Mouse (Mus musculus) heart, embryonic 12.5 days (tissue): ENCODE data around the gene Lamp2. TPM values are rescaled to one million over a fixed set of nuclear protein-coding genes. Genes with fewer than 3 reads are reported as not detected.
"Not testable (repeated sequence)": the region's sequence is repeated elsewhere in the genome, so short reads cannot be mapped to it uniquely, and the experiment has no call there.

Experiments
- ATAC-seq: fragments of 200-750 bp; cut with Nextera tagmentation; 2 replicates; pipeline ENCODE4 v1.8.0; 2017; ENCODE audit warnings: moderate TSS enrichment, moderate library complexity; ENCODE audit not compliant: insufficient number of reproducible peaks, low FRiP score
- H3K27ac ChIP-seq: fragments of 300-500 bp; sonication (generic); 2 replicates; pipeline ENCODE4 v1.5.1; 2016; ENCODE audit warnings: mild to moderate bottlenecking, moderate library complexity; ENCODE audit not compliant: poor library complexity, severe bottlenecking
- H3K27me3 ChIP-seq: fragments of 300-500 bp; sonication (generic); replicated peaks from 2 replicates; pipeline ENCODE4 v1.6.1; 2016; ENCODE audit warnings: mild to moderate bottlenecking, moderate library complexity
- H3K36me3 ChIP-seq: fragments of 300-500 bp; sonication (generic); 2 replicates; pipeline ENCODE4 v1.6.1; 2016; ENCODE audit warnings: mild to moderate bottlenecking, moderate library complexity
- H3K4me1 ChIP-seq: fragments of 300-500 bp; sonication (generic); replicated peaks from 2 replicates; pipeline ENCODE4 v1.6.1; 2016; ENCODE audit warnings: mild to moderate bottlenecking
- H3K4me2 ChIP-seq: fragments of 300-500 bp; sonication (generic); 2 replicates; pipeline ENCODE4 v1.6.1; 2016; ENCODE audit warnings: mild to moderate bottlenecking, moderate library complexity
- H3K4me3 ChIP-seq: fragments of 300-500 bp; sonication (generic); 2 replicates; pipeline ENCODE4 v1.5.1; 2016; ENCODE audit warnings: mild to moderate bottlenecking
- H3K9ac ChIP-seq: fragments of 300-500 bp; sonication (generic); 2 replicates; pipeline ENCODE4 v1.6.1; 2016; ENCODE audit warnings: mild to moderate bottlenecking, moderate library complexity
- H3K9me3 ChIP-seq: fragments of 300-500 bp; sonication (generic); replicated peaks from 2 replicates; pipeline ENCODE4 v1.6.1; 2016; ENCODE audit warnings: mild to moderate bottlenecking, moderate library complexity
- WGBS: fragments of 180-500 bp; shearing (Covaris S2); methylation state at CpG from one replicate; pipeline ENCODE4 v1.1.7; 2016; 5-methylcytosine and 5-hydroxymethylcytosine counted together
- polyA plus RNA-seq: library from polyadenylated mRNA; unstranded; fragments of >200 nt; fragmentation: Nextera tagmentation; extraction: Ambion mirVana; gene quantifications from 2 replicates; pipeline ENCODE4 v1.2.1, GENCODE M21; 2016

The Lamp2 gene
- polyA plus RNA-seq, result 149 and 153 TPM in 2 replicates

DNA sequence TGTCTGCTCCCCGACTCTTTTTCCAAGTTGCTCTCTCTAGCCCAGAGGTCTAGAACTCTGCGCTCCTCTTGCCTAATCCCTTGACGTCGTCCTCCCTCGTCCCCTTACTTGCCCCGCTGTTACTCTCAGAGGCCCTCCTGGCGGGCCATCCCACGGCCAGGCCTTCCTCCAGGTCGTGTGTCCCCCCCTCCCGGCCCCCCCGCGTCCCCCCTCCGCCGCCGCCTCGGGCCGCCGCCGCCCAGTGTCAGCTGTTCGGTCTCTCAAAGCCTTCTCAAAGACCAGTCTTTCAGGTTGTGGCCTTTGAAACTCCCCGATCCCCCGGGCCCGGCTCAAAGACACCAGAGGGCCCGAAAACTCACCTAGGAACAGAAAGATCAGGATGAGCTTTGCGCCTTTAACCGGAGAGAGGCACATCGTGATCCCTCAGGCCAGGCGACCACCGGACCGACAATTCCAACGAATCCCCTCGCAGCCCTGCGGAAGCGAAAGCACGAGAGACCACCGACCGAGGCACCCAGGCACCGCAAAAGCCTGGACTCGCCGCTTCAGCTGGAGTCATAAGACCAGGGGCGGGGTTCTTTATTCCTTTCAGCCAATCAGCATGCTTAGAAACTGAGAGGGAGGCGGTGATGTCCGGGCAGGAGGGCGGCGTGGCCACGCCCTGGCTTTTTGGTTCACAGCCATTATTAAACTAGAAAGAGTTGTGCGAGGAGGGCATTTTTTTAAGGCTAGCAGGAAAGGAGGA is at the start of gene Lamp2:
TSS of gene Lamp2 (minus strand) at position 565 of the 745 bp plus-strand sequence.
- Histone ChIP-seq H3K27ac (peak within 1 kb of the TSS; percentile 89), H3K4me1 (0 out of 2 replicates have a peak, but pooled peaks cover 3% of the 10 kb centered on the region), H3K4me2 (peak within 1 kb of the TSS; percentile 73), H3K27me3 (no peaks in the 10 kb centered on the region), H3K9me3 (no peaks in the 10 kb centered on the region), H3K4me3 (peak within 1 kb of the TSS; percentile 73), H3K9ac (peak within 1 kb of the TSS; percentile 88), H3K36me3 (peaks cover 14% of the 10 kb centered on the region)
- WGBS, result 12% methylated on average over 47 of the region's 47 CpGs
- peak; percentile 93 for ATAC-seq

DNA sequence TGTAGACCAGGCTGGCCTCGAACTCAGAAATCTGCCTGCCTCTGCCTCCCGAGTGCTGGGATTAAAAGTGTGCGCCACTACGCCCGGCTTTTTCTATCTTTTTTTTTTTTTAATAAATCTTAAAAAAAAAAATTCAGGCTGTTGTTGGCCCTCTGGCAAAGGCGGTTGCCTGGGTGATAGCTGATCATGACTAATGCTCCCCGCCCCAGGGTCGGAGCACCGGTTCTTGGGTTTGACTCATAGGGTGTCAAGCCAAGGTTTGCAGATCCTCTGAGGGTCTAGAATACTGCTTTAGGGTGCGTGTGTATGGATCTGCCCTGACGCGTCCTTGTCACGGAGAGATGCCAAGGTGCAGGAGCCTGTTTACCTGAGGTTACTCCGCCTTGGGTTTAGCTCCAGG is 48.6 kb upstream of the Lamp2 start:
- 83% methylated on average over 14 of the region's 14 CpGs for WGBS
- no peak overlapping the region for H3K4me2 ChIP-seq
- no peak for ATAC-seq
- no peaks in the 10 kb centered on the region for H3K9me3 ChIP-seq
- H3K4me1 ChIP-seq, result no peaks in the 10 kb centered on the region
- H3K4me3 ChIP-seq, result no peak overlapping the region
- H3K27me3 ChIP-seq, result no peaks in the 10 kb centered on the region
- H3K27ac ChIP-seq, result no peak overlapping the region
- no peak overlapping the region for H3K9ac ChIP-seq
- H3K36me3 ChIP-seq, result no peaks in the 10 kb centered on the region

DNA sequence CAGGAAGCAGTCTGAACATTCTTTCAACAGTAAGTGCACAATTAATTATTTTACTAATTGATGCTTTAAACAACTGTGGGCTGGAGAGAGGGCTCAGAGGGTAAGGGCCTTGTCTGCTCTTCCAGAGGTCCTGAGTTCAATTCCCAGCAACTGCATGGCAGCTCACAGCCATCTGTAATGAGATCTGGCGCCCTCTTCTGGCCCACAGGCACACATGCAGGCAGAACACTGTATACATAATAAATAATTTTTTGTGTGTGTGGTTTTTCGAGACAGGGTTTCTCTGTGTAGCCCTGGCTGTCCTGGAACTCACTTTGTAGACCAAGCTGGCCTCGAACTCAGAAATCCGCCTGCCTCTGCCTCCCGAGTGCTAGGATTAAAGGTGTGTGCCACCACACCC is 45.9 kb upstream of the Lamp2 start:
- not testable (repeated sequence) for H3K36me3 ChIP-seq, H3K4me2 ChIP-seq, H3K9me3 ChIP-seq, H3K27me3 ChIP-seq, ATAC-seq, H3K9ac ChIP-seq, H3K4me3 ChIP-seq, H3K27ac ChIP-seq, H3K4me1 ChIP-seq
- WGBS, result 62% methylated on average over 5 of the region's 5 CpGs

DNA sequence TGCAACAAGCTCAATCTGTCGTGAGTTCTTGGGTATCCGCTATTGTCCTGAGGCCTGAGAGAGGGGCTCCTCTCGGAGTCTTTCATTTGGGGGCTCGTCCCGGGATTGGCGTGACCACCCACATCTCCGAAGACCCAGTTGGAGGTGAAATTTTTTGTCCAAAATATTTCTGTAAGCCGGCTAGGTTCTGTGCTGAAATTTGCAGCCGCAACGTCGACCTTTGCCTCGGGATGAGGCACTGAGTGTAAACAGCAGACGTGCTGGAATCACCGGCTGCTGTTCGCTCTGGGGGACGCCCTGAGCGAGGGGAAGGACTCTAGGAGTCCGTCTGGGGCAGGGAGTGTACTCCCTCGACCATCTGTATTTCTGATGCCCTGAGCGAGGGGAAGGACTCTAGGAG is 29.2 kb upstream of the Lamp2 start:
- Histone ChIP-seq H3K4me2 (peak overlapping the region; percentile 44), H3K4me3 (0 out of 2 replicates have a peak overlapping the region, but pooled peaks have one; percentile 9)
- not testable (repeated sequence) for H3K36me3 ChIP-seq, ATAC-seq, H3K9ac ChIP-seq, H3K9me3 ChIP-seq, H3K27ac ChIP-seq, H3K4me1 ChIP-seq, H3K27me3 ChIP-seq
- 26% methylated on average over 20 of the region's 20 CpGs for WGBS

DNA sequence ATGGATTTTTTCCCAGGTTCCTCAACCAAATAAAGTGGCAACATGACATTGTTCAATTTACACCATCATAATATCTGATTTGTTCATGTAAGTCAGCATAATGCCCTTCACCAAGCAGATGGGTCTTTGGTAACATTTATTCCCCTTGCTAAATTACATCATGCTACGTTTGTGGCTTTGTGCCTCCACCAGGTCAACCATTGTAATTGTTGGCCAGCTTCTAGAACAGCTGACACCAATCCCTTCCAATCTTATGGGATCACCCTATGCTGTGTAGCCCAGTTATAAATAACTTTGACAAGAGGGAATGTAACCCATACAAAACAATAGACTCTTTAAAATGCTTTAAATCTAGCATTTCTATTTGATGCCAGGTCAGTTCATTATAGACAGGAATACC is 22.3 kb upstream of the Lamp2 start:
- no peaks in the 10 kb centered on the region for H3K9me3 ChIP-seq
- no peak overlapping the region for H3K27ac ChIP-seq
- no peaks in the 10 kb centered on the region for H3K36me3 ChIP-seq
- 51% methylated on average over 1 of the region's 1 CpGs for WGBS
- no peaks in the 10 kb centered on the region for H3K4me1 ChIP-seq
- no peak overlapping the region for H3K4me2 ChIP-seq
- H3K27me3 ChIP-seq, result no peaks in the 10 kb centered on the region
- H3K9ac ChIP-seq, result no peak overlapping the region
- no peak for ATAC-seq
- H3K4me3 ChIP-seq, result no peak overlapping the region

DNA sequence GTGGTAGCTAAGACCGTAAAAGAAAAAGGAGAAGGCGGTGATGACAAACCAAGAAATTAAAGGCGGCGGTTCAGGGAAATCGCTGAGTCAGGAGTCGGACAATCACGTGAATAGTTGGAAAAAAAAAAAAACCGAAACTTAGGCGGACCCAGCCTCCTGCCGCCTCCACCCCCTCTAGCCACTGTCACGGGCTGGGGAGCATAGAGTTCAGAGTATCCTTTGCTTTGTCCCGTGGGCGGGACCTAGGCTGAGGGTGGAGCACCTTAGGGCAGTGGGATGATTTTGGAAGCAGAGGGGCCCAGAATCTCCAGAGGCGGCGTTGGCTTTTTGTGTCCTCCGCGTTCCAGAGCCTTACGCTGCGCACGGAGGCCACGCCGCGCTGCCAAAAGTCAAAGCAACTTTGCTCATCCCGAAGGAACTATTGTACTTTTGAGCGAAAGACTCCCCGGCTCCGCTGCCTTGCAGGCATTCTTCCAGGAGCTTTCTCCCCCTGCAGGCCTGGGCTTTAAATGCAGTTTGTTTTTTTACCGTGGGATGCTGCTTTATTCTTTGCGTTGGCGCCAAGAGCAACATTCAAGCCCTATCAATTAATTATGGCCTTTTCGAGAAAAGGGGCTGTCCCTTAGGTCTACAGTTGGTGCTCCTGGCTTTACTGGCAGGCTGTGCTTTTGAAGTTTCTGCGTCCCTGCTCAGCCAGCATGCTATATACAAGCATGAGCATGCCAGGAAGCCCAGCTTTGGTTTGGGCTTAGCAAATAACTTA is 17.5 kb upstream of the Lamp2 start:
- H3K4me2 ChIP-seq, result peak overlapping the region; percentile 53
- WGBS, result 14% methylated on average over 32 of the region's 32 CpGs
- H3K36me3 ChIP-seq, result no peaks in the 10 kb centered on the region
- peak overlapping the region; percentile 92 for H3K27ac ChIP-seq
- H3K4me3 ChIP-seq, result peak overlapping the region; percentile 55
- H3K4me1 ChIP-seq, result no peaks in the 10 kb centered on the region
- no peaks in the 10 kb centered on the region for H3K9me3 ChIP-seq
- peak; percentile 99 for ATAC-seq
- H3K9ac ChIP-seq, result peak overlapping the region; percentile 51; the same call in 1 of the 2 replicates
- H3K27me3 ChIP-seq, result no peaks in the 10 kb centered on the region

DNA sequence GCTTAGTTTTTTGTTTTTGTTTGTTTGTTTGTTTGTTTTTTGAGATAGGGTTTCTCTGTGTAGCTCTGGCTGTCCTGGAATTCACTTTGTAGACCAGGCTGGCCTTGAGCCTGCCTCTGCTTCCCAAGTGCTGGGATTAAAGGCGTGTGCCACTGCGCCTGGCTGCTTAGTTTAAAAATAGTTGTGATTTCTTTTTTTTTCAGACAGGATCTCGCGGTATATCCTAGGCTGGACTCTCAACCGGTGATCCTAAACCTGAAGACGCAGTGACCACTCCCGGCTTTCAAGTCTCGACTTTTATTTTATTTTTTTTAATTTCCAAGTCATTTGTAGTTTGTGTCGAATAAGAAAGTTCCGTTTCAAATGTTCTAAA is 16.9 kb upstream of the Lamp2 start:
- H3K4me3 ChIP-seq, result peak overlapping the region; percentile 55
- H3K27me3 ChIP-seq, result no peaks in the 10 kb centered on the region
- H3K27ac ChIP-seq, result peak overlapping the region; percentile 47; the same call in 1 of the 2 replicates
- H3K4me2 ChIP-seq, result peak overlapping the region; percentile 7; the same call in 1 of the 2 replicates
- WGBS, result 15% methylated on average over 10 of the region's 10 CpGs
- H3K9ac ChIP-seq, result no peak overlapping the region
- no peaks in the 10 kb centered on the region for H3K4me1 ChIP-seq
- H3K36me3 ChIP-seq, result no peaks in the 10 kb centered on the region
- H3K9me3 ChIP-seq, result no peaks in the 10 kb centered on the region
- ATAC-seq, result peak; percentile 67

DNA sequence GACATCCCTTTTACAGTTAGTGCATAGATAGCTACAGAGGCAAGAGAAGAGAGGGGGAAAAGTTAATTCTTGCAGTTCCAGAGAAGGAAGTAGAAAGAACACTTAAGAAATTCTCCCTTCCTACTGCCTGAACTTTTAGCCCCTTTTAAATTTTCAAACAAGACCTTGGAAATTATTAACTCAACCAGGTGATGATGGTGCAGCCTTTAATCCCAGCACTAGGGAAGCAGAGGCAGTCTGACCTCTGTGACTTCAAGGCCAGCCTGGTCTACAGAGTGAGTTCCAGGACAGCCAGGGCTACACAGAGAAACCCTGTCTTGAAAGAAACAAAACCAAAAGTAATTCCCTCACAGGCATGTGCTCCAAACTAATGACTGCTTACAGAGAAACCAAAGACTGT is 10.0 kb upstream of the Lamp2 start:
- Histone ChIP-seq H3K27me3 (no peaks in the 10 kb centered on the region), H3K4me1 (no peaks in the 10 kb centered on the region), H3K27ac (no peak overlapping the region), H3K36me3 (no peaks in the 10 kb centered on the region), H3K9ac (no peak overlapping the region), H3K4me3 (no peak overlapping the region), H3K4me2 (no peak overlapping the region), H3K9me3 (no peaks in the 10 kb centered on the region)
- ATAC-seq, result no peak

DNA sequence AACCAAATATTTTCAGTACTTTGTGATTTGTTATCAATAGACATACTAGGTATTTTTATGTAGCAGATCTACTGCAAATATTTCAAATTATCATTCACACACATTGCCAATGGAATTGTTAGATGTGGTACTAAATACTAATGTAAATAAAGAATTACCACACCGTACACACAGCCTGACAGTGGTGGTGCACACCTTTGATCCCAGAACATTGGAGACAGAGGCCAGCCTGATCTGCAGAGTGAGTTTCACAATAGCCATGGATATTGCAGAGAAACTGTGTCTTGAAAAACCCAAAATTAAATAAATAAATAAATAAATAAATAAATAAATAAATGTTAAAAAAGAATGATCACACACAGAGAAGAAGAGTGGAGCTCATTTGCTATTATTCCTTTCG is 6.9 kb upstream of the Lamp2 start:
- H3K9me3 ChIP-seq, result no peaks in the 10 kb centered on the region
- no peak overlapping the region for H3K27ac ChIP-seq
- H3K4me2 ChIP-seq, result no peak overlapping the region
- no peaks in the 10 kb centered on the region for H3K27me3 ChIP-seq
- no peak for ATAC-seq
- no peak overlapping the region for H3K4me3 ChIP-seq
- 0 out of 2 replicates have a peak, but pooled peaks cover 3% of the 10 kb centered on the region for H3K4me1 ChIP-seq
- no peak overlapping the region for H3K9ac ChIP-seq
- 86% methylated on average over 2 of the region's 2 CpGs for WGBS
- H3K36me3 ChIP-seq, result no peaks in the 10 kb centered on the region

DNA sequence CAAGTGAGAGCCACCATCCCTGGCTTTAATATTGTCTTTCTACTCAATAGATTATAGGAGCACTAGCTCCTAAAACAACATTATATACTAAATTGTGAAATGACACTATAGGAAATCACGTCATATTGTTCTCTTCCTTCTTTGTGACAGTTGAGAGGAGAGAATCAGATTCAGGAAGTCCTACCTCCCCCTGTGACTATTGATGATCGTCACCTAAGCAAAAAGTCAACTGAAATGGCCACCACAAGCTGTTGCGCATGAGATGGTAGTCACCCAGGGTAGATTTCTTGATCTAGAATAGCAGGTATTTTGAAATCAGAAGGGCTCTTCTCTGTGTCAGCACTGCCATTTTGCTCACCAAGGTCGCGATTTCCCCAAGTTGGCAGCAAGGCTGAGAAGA is 5.8 kb upstream of the Lamp2 start:
- Histone ChIP-seq H3K27ac (no peak overlapping the region), H3K4me2 (no peak overlapping the region), H3K4me3 (no peak overlapping the region), H3K36me3 (no peaks in the 10 kb centered on the region), H3K27me3 (no peaks in the 10 kb centered on the region), H3K9me3 (no peaks in the 10 kb centered on the region), H3K9ac (no peak overlapping the region), H3K4me1 (0 out of 2 replicates have a peak, but pooled peaks cover 3% of the 10 kb centered on the region)
- 75% methylated on average over 5 of the region's 5 CpGs for WGBS
- no peak for ATAC-seq

DNA sequence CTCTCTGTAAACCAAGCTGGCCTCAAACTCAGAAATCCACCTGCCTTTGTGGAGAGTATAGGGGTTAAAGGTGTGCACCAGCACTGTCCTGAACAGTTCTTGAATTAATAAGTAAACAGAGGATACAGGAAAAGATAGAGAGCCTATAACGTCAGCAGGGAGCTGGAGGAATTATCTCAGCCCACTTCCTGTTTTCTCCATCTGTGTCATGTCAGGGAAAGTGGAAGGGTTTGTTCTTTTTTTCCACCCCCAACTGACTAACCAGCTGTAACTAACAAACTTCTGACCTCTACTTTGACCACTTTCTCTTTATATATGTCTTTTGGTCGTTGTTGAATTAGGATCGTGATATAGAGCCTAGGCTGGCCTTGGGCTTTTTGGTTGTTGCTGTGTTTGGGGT is 4.6 kb upstream of the Lamp2 start:
- 41% methylated on average over 3 of the region's 3 CpGs for WGBS
- 0 out of 2 replicates have a peak, but pooled peaks cover 3% of the 10 kb centered on the region for H3K4me1 ChIP-seq
- no peak for ATAC-seq
- H3K27ac ChIP-seq, result peak overlapping the region; percentile 57
- no peak overlapping the region for H3K4me2 ChIP-seq
- H3K27me3 ChIP-seq, result no peaks in the 10 kb centered on the region
- H3K36me3 ChIP-seq, result no peaks in the 10 kb centered on the region
- no peaks in the 10 kb centered on the region for H3K9me3 ChIP-seq
- no peak overlapping the region for H3K4me3 ChIP-seq
- no peak overlapping the region for H3K9ac ChIP-seq
